Mouse (Mus musculus) kidney, postnatal 0 days (tissue): ENCODE results near the gene Ankrd13a. TPM values are rescaled to one million over a fixed set of nuclear protein-coding genes. Genes with fewer than 3 reads are reported as not detected.

Experiments used
- ATAC-seq: fragments of 200-750 bp; cut with Nextera tagmentation; replicated peaks from 2 replicates; pipeline ENCODE4 v1.8.0; 2017; ENCODE audit warnings: low read depth, moderate number of reproducible peaks, moderate TSS enrichment, moderate library complexity; ENCODE audit not compliant: low FRiP score
- DNase-seq: peaks from one replicate; pipeline ENCODE4 v3.0.0-alpha.2; 2016; ENCODE audit warnings: low spot score
- H3K27ac ChIP-seq: fragments of 300-500 bp; sonication (generic); 2 replicates; pipeline ENCODE4 v1.5.1; 2014; ENCODE audit warnings: mild to moderate bottlenecking
- H3K27me3 ChIP-seq: fragments of 300-500 bp; sonication (generic); 2 replicates; pipeline ENCODE4 v1.6.1; 2014; ENCODE audit warnings: low read length, mixed read lengths; ENCODE audit not compliant: insufficient read depth
- H3K36me3 ChIP-seq: fragments of 300-500 bp; sonication (generic); 2 replicates; pipeline ENCODE4 v1.6.1; 2014; ENCODE audit warnings: low read length, mixed read lengths; ENCODE audit not compliant: insufficient read depth
- H3K4me1 ChIP-seq: fragments of 300-500 bp; sonication (generic); replicated peaks from 2 replicates; pipeline ENCODE4 v1.6.1; 2014; ENCODE audit warnings: antibody characterized with exemption, low read length, mixed read lengths; ENCODE audit not compliant: insufficient read depth
- H3K4me2 ChIP-seq: fragments of 300-500 bp; sonication (generic); 2 replicates; pipeline ENCODE4 v1.6.1; 2014; ENCODE audit warnings: mild to moderate bottlenecking, low read length, moderate library complexity, mixed read lengths
- H3K4me3 ChIP-seq: fragments of 300-500 bp; sonication (generic); replicated peaks from 2 replicates; pipeline ENCODE4 v1.5.1; 2014; ENCODE audit warnings: low read depth, low read length
- H3K9ac ChIP-seq: fragments of 300-500 bp; sonication (generic); 2 replicates; pipeline ENCODE4 v1.6.1; 2014; ENCODE audit warnings: low read depth, low read length
- H3K9me3 ChIP-seq: fragments of 300-500 bp; sonication (generic); replicated peaks from 2 replicates; pipeline ENCODE4 v1.6.1; 2016; ENCODE audit warnings: low read length, inconsistent platforms, mixed read lengths
- CTCF ChIP-seq: IDR thresholded peaks from 2 replicates; pipeline ENCODE4 v1.5.1; 2016; ENCODE audit warnings: antibody characterized with exemption, low read depth, mild to moderate bottlenecking, moderate library complexity
- WGBS: fragments of 180-500 bp; shearing (Covaris S2); extraction: QIAGEN DNeasy Blood & Tissue Kit; methylation state at CpG from one replicate; pipeline ENCODE4 v1.1.7; 2014; 5-methylcytosine and 5-hydroxymethylcytosine counted together
- polyA plus RNA-seq: library from polyadenylated mRNA; unstranded; fragments of >200 nt; fragmentation: Nextera tagmentation; extraction: Ambion mirVana; gene quantifications from 2 replicates; pipeline ENCODE4 v1.2.1, GENCODE M21; 2015

The Ankrd13a gene
- polyA plus RNA-seq, 1 experiment from 2014 or later: 49.2 TPM

DNA sequence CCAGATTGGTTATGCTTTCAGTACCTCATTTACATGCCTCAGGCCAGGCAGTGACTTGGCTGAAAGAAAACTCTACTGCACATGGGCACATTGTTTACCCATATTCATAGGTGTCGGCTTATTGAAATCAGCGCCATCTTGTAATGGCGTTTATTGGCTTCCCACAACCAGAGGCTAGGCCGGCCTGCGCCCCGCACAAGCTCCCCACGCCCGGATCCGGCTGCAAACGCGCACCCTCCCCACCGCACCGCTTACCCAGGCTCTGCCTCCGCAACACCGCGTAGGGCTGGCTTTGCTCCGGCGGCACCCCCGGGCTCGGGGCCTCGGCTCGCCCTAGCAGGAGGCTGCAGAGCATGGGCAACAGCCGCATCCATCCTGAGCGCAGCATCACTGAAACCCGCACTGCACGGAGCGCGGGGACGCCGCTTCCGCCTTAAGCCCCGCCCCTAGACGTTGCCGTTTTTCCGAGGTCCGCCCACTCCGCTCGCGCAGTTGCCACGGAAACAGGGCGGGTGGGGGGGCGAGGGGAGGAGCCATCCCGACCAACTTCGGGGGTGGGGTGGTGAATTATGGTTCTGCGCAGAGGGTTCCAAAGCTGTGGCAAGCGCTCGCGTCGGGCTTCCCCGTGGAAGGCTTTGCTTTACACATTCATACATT is 39.2 kb downstream of the Ankrd13a start:
- 1% methylated on average over 50 of the region's 50 CpGs for WGBS
- peak; percentile 93 for ATAC-seq
- no peak for TF ChIP-seq CTCF

DNA sequence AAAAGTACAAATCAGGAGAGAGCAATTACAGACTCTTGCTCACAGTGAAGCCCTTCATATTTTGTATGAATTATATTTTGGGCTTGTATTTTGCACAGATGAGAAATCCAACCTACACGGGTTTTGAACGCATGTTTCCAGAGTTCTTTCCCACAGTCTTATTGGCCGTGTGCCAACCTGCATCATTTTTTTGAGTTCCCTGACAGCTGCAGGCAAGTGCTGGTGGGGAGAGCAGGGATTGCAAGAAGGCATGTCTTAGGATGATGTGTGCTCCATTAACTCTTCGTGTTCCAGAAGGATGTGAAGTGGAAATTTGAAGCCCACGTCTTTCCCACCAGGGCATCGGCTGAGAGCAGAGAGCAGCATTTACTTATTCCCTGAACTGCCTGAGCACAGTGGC is 42.1 kb downstream of the Ankrd13a start:
- Histone ChIP-seq H3K27me3 (no peaks in the 10 kb centered on the region), H3K27ac (no peak overlapping the region), H3K36me3 (no peaks in the 10 kb centered on the region), H3K9me3 (no peaks in the 10 kb centered on the region), H3K4me3 (no peak overlapping the region), H3K4me1 (no peaks in the 10 kb centered on the region), H3K9ac (no peak overlapping the region), H3K4me2 (no peak overlapping the region)
- ATAC-seq (no peak), DNase-seq (no peak)
- TF ChIP-seq CTCF: no peak
- 64% methylated on average over 6 of the region's 6 CpGs for WGBS

More for the DNA sequence above, 39.2 kb downstream of the Ankrd13a start:
- H3K36me3 ChIP-seq: no peaks in the 10 kb centered on the region
- H3K4me1 ChIP-seq: no peaks in the 10 kb centered on the region
- H3K27ac ChIP-seq: peak overlapping the region; percentile 91
- H3K9me3 ChIP-seq: no peaks in the 10 kb centered on the region
- H3K4me3 ChIP-seq: peak overlapping the region; percentile 93
- H3K9ac ChIP-seq: peak overlapping the region; percentile 95
- H3K27me3 ChIP-seq: no peaks in the 10 kb centered on the region
- DNase-seq: peak; percentile 93
- H3K4me2 ChIP-seq: peak overlapping the region; percentile 70

DNA sequence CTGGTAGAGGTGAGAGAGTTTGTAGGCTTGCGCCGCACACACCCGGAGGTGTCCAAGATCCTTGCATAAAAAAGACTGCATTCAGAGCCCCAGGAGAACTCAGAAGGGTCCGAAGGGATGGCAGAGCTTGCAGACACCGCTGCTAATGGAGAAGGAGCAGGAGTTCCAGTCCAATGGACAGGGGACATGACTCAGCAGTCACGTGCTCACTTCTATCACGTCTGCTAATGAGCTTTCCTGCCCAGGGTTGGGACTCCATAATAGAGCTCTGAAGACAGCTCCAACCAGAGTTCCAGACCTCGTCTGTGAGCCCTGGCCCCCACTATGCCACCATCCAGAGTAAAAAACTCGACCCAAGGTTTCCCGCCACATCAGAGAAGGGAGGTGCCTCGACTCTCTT is 43.6 kb downstream of the Ankrd13a start:
- DNase-seq (peak; percentile 40), ATAC-seq (no peak)
- TF ChIP-seq CTCF: no peak
- no peak overlapping the region for H3K9ac ChIP-seq
- H3K9me3 ChIP-seq: no peaks in the 10 kb centered on the region
- no peaks in the 10 kb centered on the region for H3K27me3 ChIP-seq
- H3K4me3 ChIP-seq: no peak overlapping the region
- H3K36me3 ChIP-seq: no peaks in the 10 kb centered on the region
- WGBS: 49% methylated on average over 11 of the region's 11 CpGs
- H3K4me1 ChIP-seq: no peaks in the 10 kb centered on the region
- H3K4me2 ChIP-seq: no peak overlapping the region
- no peak overlapping the region for H3K27ac ChIP-seq

DNA sequence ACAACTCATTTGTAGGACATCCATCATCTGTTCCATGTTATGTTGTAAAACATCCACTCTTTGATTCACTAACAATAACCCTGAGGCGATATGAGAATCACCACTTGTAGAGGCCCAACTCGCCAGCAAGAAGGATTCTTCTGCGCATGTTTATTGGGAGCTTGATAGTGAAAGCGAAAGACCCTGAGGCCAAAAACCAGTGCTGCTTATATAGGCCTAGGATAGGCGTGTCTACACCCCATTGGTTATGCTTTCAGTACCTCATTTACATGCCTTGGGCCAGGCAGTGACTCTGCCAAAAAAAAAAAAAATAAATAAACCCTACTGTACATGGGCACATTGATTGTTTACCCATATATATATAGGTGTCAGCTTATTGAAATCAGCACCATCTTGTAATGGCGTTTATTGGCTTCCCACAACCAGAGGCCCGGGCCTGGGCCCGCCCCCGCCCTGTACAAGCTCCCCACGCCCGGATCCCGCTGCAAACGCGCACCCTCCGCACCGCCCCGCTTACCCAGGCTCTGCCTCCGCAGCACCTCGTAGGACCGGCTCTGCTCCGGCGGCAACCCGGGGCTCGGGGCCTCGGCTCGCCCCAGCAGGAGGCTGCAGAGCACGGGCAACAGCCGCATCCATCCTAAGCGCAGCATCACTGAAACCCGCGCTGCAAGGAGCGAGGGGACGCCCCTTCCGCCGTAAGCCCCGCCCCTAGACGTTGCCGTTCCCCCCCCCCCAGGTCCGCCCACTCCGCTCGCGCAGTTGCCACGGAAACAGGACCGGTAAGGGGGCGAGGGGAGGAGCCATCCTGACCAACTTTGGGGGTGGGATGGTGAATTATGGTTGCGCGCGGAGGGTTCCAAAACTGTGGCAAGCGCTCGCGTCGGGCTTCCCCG is 48.6 kb downstream of the Ankrd13a start, which contains the start of gene 1500011B03Rik:
1500011B03Rik (minus strand) TSS at position 673 of the 893 bp plus-strand sequence.
- WGBS: 7% methylated on average over 53 of the region's 53 CpGs

DNA sequence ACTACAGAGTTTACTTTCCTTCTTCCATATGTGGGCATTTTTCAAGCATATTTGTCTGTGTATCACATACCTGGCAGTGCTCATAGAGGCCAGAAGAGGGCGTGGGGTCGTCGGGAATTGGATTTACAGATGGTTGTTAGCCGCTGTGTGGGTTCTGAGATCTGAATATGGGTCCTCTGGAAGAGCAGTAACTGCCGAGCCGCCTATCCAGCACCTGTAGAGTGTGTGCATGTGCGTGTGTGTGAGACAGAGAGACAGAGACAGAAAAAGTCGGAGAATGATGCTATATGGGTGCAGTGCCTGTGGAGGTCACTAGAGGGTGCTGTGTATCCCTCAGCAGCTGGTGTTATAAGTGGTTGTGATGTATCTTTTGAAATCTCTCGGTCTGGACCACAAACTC is 49.7 kb downstream of the Ankrd13a start:
- peak overlapping the region; percentile 34; the same call in 1 of the 2 replicates for H3K4me2 ChIP-seq
- 0 out of 2 replicates have a peak, but pooled peaks have one; percentile 15 for ATAC-seq

More for the DNA sequence above, 48.6 kb downstream of the Ankrd13a start, which contains the start of gene 1500011B03Rik:
- peak within 1 kb of the TSS; percentile 72 for H3K9ac ChIP-seq
- peak; percentile 62 for ATAC-seq
- H3K4me2 ChIP-seq: peak within 1 kb of the TSS; percentile 77
- peak; percentile 90 for DNase-seq
- TF ChIP-seq CTCF: no peak
- no peaks in the 10 kb centered on the region for H3K36me3 ChIP-seq
- no peaks in the 10 kb centered on the region for H3K4me1 ChIP-seq
- H3K27me3 ChIP-seq: no peaks in the 10 kb centered on the region
- H3K4me3 ChIP-seq: peak within 1 kb of the TSS; percentile 62
- H3K27ac ChIP-seq: peak within 1 kb of the TSS; percentile 64
- no peaks in the 10 kb centered on the region for H3K9me3 ChIP-seq

More for the DNA sequence above, 49.7 kb downstream of the Ankrd13a start:
- Histone ChIP-seq H3K9ac (no peak overlapping the region), H3K27me3 (no peaks in the 10 kb centered on the region), H3K4me3 (0 out of 2 replicates have a peak overlapping the region, but pooled peaks have one; percentile 1), H3K9me3 (no peaks in the 10 kb centered on the region), H3K4me1 (no peaks in the 10 kb centered on the region), H3K27ac (no peak overlapping the region), H3K36me3 (no peaks in the 10 kb centered on the region)
- DNase-seq: peak; percentile 78
- peak; percentile 87 for TF ChIP-seq CTCF
- WGBS: 26% methylated on average over 9 of the region's 9 CpGs
